Mouse (Mus musculus) limb, embryonic 12.5 days (tissue): ENCODE data around the gene 1700013G24Rik. TPM values are rescaled to one million over a fixed set of nuclear protein-coding genes. Genes with fewer than 3 reads are reported as not detected.

Source experiments
- ATAC-seq: fragments of 200-750 bp; cut with Nextera tagmentation; 2 replicates; pipeline ENCODE4 v1.8.0; 2017; ENCODE audit warnings: low read depth, moderate TSS enrichment; ENCODE audit not compliant: insufficient number of reproducible peaks, insufficient read depth, low FRiP score, low TSS enrichment
- H3K27ac ChIP-seq: fragments of 300-500 bp; sonication (generic); 2 replicates; pipeline ENCODE4 v1.5.1; 2016; ENCODE audit warnings: mild to moderate bottlenecking, moderate library complexity
- H3K27me3 ChIP-seq: fragments of 300-500 bp; sonication (generic); 2 replicates; pipeline ENCODE4 v1.6.1; 2016; ENCODE audit warnings: mild to moderate bottlenecking, moderate library complexity
- H3K36me3 ChIP-seq: fragments of 300-500 bp; sonication (generic); 2 replicates; pipeline ENCODE4 v1.6.1; 2016; ENCODE audit warnings: mild to moderate bottlenecking, moderate library complexity
- H3K4me1 ChIP-seq: fragments of 300-500 bp; sonication (generic); replicated peaks from 2 replicates; pipeline ENCODE4 v1.6.1; 2016
- H3K4me2 ChIP-seq: fragments of 300-500 bp; sonication (generic); 2 replicates; pipeline ENCODE4 v1.6.1; 2016; ENCODE audit warnings: mild to moderate bottlenecking, moderate library complexity
- H3K4me3 ChIP-seq: fragments of 300-500 bp; sonication (generic); replicated peaks from 2 replicates; pipeline ENCODE4 v1.5.1; 2016; ENCODE audit warnings: mild to moderate bottlenecking
- H3K9ac ChIP-seq: fragments of 300-500 bp; sonication (generic); replicated peaks from 2 replicates; pipeline ENCODE4 v1.6.1; 2016; ENCODE audit warnings: mild to moderate bottlenecking, moderate library complexity
- H3K9me3 ChIP-seq: fragments of 300-500 bp; sonication (generic); 2 replicates; pipeline ENCODE4 v1.6.1; 2016; ENCODE audit warnings: mild to moderate bottlenecking, moderate library complexity
- WGBS: fragments of 180-500 bp; shearing (Covaris S2); methylation state at CpG from one replicate; pipeline ENCODE4 v1.1.7; 2016; 5-methylcytosine and 5-hydroxymethylcytosine counted together
- polyA plus RNA-seq: library from polyadenylated mRNA; unstranded; fragments of >200 nt; fragmentation: Nextera tagmentation; extraction: Ambion mirVana; gene quantifications from 2 replicates; pipeline ENCODE4 v1.2.1, GENCODE M21; 2016

The 1700013G24Rik gene
- polyA plus RNA-seq, 1 experiment from 2014 or later: not detected

DNA sequence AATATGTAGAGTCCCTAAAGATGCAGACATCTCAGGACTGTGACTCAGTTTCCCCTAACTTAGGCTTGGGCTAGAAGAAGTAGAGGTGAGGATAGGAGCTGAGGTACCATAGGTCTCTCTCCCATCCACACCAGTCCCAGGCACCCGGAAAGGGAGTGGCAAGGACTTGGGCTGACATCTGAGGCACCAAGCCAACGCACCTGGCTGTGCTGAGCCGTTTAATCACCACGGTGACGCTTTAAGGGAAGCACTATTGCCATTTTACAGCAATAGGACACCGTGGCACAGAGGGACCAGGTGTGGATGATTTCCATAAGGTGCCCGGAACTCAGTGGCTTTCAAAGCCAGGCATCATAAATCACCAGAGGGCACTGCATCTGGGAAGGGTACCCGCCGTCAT is 5.2 kb downstream of the 1700013G24Rik start:
- no peaks in the 10 kb centered on the region for H3K4me1 ChIP-seq
- H3K4me2 ChIP-seq: no peak overlapping the region
- ATAC-seq: no peak
- 77% methylated on average over 9 of the region's 9 CpGs for WGBS
- no peak overlapping the region for H3K4me3 ChIP-seq
- no peaks in the 10 kb centered on the region for H3K27me3 ChIP-seq
- no peak overlapping the region for H3K9ac ChIP-seq
- H3K27ac ChIP-seq: no peak overlapping the region
- H3K9me3 ChIP-seq: peaks cover 3% of the 10 kb centered on the region; the same call in 1 of the 2 replicates
- H3K36me3 ChIP-seq: no peaks in the 10 kb centered on the region

DNA sequence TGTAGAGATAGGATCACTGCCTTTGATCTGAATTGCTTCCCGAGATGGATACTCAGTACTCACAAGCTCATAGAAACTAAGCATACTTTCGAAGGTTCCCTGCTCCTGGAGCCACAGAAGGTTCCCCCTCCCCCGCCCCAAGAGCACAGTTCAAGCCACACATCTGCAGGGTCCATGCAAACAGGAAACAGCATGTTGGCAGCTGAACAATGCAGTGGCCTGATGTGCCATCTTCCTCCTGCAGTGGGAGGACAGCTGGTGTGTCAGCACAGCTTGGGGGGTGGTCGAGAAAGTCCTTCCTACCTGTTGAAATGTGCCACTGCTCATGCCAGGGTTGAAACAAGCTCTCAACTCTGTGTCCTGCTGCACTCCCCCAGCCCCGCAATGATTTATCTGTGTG is 5.8 kb downstream of the 1700013G24Rik start:
- Histone ChIP-seq H3K4me2 (no peak overlapping the region), H3K27ac (no peak overlapping the region), H3K9ac (no peak overlapping the region), H3K4me1 (no peaks in the 10 kb centered on the region), H3K27me3 (no peaks in the 10 kb centered on the region), H3K4me3 (no peak overlapping the region), H3K36me3 (no peaks in the 10 kb centered on the region), H3K9me3 (peaks cover 3% of the 10 kb centered on the region; the same call in 1 of the 2 replicates)
- WGBS: 67% methylated on average over 5 of the region's 5 CpGs
- ATAC-seq: no peak

DNA sequence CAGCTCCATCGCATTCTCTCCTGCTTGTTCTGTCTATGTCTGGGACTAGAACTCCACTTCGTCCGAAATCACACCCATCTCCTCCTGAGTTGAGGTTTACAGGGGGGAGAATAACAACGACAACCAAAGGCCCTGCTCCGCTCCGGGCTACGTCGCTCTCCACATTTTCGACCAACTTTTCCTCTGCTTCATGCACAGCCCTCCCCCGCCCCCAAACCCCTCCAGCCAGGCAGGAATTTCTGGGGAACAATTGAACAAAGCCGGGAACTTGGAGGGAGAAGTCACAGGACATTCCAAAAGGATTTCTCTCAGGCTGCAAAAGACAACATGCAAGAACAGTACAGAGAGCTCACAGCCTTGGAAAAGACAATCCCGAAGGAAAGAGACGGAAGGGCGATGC is 7.6 kb downstream of the 1700013G24Rik start:
- no peak overlapping the region for H3K4me3 ChIP-seq
- no peak overlapping the region for H3K27ac ChIP-seq
- no peaks in the 10 kb centered on the region for H3K36me3 ChIP-seq
- no peak for ATAC-seq
- no peaks in the 10 kb centered on the region for H3K27me3 ChIP-seq
- WGBS: 82% methylated on average over 14 of the region's 14 CpGs
- H3K9me3 ChIP-seq: peaks cover 3% of the 10 kb centered on the region; the same call in 1 of the 2 replicates
- no peak overlapping the region for H3K9ac ChIP-seq
- H3K4me1 ChIP-seq: peaks cover 7% of the 10 kb centered on the region; the same call in 1 of the 2 replicates
- H3K4me2 ChIP-seq: no peak overlapping the region

DNA sequence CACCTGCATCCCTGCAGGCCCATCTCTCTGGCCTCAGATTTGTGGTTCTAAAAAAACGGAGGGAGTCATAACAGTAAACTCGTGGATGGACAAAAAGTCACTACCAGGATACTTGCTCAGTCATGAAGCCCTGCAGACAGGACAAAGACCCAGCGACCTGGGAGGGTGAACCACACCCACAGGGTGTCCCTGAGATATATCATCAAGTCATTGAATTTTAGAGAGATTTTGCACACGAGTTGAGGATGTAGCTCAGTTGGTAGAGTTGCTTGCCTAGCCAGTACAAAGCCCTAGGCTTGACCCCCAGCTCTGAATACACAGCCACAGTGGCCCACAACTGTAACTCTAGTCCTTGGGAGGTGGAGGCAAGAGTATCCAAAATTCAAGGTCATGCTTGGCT is 8.1 kb downstream of the 1700013G24Rik start:
- peaks cover 3% of the 10 kb centered on the region; the same call in 1 of the 2 replicates for H3K9me3 ChIP-seq
- H3K4me2 ChIP-seq: no peak overlapping the region
- no peaks in the 10 kb centered on the region for H3K36me3 ChIP-seq
- peaks cover 7% of the 10 kb centered on the region; the same call in 1 of the 2 replicates for H3K4me1 ChIP-seq
- H3K27ac ChIP-seq: 0 out of 2 replicates have a peak overlapping the region, but pooled peaks have one; percentile 7
- 81% methylated on average over 4 of the region's 4 CpGs for WGBS
- H3K9ac ChIP-seq: no peak overlapping the region
- no peak for ATAC-seq
- no peaks in the 10 kb centered on the region for H3K27me3 ChIP-seq
- no peak overlapping the region for H3K4me3 ChIP-seq

DNA sequence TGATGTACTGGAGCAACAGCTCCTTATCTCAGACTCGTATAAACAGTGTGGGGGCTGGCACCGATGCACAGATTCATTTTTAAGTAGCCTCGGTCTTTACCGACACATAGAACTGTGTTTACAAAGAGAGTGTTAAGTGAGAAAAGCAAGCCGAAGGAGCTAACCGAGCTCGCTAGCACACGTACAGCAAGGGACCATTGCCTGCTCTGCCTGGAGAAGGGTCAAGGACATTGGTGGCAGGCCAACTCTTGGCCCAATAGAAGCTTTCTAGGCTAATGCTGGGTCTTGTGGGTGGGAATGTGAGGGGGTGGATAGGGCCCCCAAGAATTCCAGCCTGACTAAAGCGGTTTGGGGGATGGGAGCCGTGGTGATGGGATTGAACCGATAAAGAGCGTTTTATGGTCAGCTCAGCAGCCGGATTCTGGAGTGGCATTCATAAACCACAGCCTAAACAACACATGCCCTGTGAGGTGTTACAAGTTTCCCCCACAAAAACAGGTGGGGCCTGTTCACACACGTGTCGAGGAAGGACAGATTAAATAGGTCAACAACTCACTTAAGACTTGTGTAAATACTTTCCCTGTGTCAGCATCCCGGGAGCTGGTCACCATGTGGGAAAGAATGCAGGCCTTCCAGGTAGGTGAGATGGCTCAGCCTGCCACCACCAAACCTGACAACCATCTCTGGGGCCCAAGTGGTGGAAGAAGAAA is 9.1 kb downstream of the 1700013G24Rik start:
- 63% methylated on average over 16 of the region's 16 CpGs for WGBS
- H3K27ac ChIP-seq: no peak overlapping the region; the same call in 1 of the 2 replicates
- no peaks in the 10 kb centered on the region for H3K27me3 ChIP-seq
- H3K4me1 ChIP-seq: peaks cover 7% of the 10 kb centered on the region; the same call in 1 of the 2 replicates
- no peak overlapping the region for H3K4me3 ChIP-seq
- no peaks in the 10 kb centered on the region for H3K36me3 ChIP-seq
- H3K9me3 ChIP-seq: peaks cover 3% of the 10 kb centered on the region; the same call in 1 of the 2 replicates
- no peak overlapping the region for H3K9ac ChIP-seq
- no peak for ATAC-seq
- H3K4me2 ChIP-seq: no peak overlapping the region

DNA sequence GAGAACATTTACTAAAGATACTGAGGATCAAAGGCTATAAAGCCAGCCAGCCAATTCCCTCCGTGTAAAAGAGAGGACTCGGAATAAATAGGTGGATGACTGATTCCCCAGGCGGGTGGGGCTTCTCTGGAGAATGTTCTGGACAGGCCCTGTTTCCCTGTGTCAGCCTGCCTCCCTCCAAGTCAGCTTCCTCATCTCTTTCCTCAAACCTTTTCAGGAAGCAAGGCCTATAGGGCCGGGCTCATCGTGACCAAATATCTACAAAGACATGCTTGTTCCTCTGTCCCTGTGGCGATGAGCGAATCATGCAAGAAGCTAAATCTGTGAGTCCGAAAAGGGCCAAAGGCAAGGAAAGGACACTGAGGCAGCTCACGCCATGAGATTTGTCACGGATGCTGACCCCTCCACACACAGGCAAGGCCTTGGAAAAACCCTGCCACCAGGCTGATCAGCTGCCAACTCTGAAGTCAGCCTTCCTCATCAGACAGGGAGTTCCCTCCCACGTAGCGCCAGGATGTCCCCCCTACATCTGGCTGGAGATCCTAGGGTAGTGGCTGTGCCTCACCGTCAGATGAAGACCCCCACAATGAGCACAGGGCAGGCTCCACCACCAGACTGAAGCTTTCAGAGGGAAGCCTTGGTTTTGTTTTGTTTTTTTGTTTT is 12.2 kb downstream of the 1700013G24Rik start:
- Histone ChIP-seq H3K9ac (no peak overlapping the region), H3K4me3 (no peak overlapping the region), H3K27ac (no peak overlapping the region), H3K4me1 (peaks cover 30% of the 10 kb centered on the region), H3K9me3 (peaks cover 3% of the 10 kb centered on the region; the same call in 1 of the 2 replicates), H3K4me2 (no peak overlapping the region), H3K36me3 (no peaks in the 10 kb centered on the region), H3K27me3 (no peaks in the 10 kb centered on the region)
- WGBS: 72% methylated on average over 13 of the region's 13 CpGs
- ATAC-seq: no peak

DNA sequence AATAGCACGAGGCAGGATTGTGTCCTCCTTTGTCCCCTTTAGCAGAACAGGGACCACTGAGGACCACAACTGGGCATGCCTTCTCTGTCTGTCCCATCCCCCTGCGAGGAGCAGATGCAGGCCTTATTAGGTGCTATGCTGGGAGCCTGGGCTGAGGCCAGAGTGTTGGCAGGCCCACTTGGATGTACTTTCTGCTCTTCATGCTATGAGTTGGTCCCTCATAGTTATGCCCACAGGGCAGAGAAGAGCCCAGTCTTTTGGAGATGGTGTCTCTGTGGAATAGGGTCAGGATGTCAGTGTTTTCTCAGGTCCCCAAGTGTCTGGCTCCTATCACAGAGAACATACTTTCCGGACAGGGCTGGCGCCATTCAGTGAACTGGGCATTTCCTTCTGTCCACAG is 13.9 kb downstream of the 1700013G24Rik start:
- Histone ChIP-seq H3K4me2 (no peak overlapping the region), H3K9ac (no peak overlapping the region), H3K27me3 (no peaks in the 10 kb centered on the region), H3K9me3 (no peaks in the 10 kb centered on the region), H3K36me3 (no peaks in the 10 kb centered on the region), H3K27ac (no peak overlapping the region), H3K4me3 (no peak overlapping the region), H3K4me1 (peaks cover 43% of the 10 kb centered on the region)
- ATAC-seq: no peak
- WGBS: 87% methylated on average over 4 of the region's 4 CpGs

DNA sequence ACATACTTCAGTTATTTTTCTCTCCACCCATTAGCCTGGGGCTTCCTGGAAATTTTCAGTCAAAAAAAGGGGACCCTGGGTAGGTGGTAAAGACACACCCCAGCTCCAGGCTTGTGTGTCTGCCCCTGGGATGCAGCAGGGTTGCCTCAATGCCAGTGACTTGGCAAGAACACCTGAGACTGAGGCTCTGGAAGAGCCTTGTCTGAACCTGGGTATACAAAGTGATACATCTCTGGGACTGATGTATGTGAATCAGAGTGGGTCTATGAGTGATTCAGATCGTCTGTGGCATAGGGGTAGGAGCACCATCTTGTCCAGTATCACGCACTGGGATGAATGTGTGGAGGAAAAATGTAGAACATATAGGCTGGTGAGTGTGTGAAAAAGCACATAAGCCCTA is 14.4 kb downstream of the 1700013G24Rik start:
- Histone ChIP-seq H3K36me3 (no peaks in the 10 kb centered on the region), H3K4me2 (no peak overlapping the region), H3K4me1 (peaks cover 43% of the 10 kb centered on the region), H3K27ac (peak overlapping the region; percentile 82; the same call in 1 of the 2 replicates), H3K4me3 (no peak overlapping the region), H3K9ac (no peak overlapping the region), H3K27me3 (no peaks in the 10 kb centered on the region), H3K9me3 (no peaks in the 10 kb centered on the region)
- WGBS: 91% methylated on average over 2 of the region's 2 CpGs
- ATAC-seq: no peak

DNA sequence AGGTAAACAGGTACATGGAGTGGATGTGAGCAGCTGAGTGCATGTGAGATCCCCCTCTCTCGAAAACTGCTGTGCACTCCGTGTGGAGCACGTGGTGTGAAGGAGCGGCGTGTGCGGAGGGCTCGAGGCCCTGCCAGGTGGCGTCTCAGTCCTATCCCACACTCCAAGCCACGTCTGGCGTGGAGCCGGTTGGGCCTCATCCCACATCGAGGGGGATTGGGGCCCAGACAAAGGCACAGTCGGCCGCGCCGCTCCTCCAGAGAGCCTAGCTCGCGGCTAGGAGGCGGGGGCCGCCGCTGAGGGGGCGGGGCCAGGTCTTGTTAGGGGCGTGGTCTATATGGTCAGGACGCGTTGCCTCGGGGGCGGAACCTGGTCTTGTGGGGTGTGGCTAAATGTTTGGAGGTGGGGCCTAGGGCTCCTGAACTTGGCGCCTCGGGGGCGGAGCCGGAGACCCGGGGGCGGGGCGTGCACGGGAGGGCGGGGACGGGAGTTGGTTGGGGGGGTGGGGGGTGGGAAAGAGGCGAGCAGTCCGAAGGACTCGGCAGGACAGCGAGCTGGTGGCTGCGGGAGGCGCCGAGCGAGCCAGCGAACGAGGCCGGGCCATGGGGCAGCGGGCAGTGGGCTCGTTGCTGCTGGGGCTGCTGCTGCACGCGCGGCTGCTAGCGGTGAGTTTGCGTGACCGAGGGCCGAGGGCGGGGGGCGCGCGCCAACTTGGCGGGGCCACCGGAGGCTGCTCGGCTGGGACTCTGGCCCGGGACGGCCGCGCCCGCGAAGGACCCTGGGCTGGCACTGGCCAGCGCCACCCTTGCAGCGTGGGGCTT is 15.4 kb downstream of the 1700013G24Rik start, which contains the start of gene Hspg2:
Gene Hspg2 (plus strand): TSS at position 510 of the 821 bp plus-strand sequence.
- peak within 1 kb of the TSS; percentile 78 for H3K4me3 ChIP-seq
- ATAC-seq: peak; percentile 88
- H3K36me3 ChIP-seq: no peaks in the 10 kb centered on the region
- WGBS: 1% methylated on average over 65 of the region's 72 CpGs
- H3K27ac ChIP-seq: peak within 1 kb of the TSS; percentile 82
- no peaks in the 10 kb centered on the region for H3K9me3 ChIP-seq
- peak within 1 kb of the TSS; percentile 86 for H3K4me2 ChIP-seq
- peaks cover 52% of the 10 kb centered on the region for H3K4me1 ChIP-seq
- H3K9ac ChIP-seq: peak within 1 kb of the TSS; percentile 88
- H3K27me3 ChIP-seq: no peaks in the 10 kb centered on the region

DNA sequence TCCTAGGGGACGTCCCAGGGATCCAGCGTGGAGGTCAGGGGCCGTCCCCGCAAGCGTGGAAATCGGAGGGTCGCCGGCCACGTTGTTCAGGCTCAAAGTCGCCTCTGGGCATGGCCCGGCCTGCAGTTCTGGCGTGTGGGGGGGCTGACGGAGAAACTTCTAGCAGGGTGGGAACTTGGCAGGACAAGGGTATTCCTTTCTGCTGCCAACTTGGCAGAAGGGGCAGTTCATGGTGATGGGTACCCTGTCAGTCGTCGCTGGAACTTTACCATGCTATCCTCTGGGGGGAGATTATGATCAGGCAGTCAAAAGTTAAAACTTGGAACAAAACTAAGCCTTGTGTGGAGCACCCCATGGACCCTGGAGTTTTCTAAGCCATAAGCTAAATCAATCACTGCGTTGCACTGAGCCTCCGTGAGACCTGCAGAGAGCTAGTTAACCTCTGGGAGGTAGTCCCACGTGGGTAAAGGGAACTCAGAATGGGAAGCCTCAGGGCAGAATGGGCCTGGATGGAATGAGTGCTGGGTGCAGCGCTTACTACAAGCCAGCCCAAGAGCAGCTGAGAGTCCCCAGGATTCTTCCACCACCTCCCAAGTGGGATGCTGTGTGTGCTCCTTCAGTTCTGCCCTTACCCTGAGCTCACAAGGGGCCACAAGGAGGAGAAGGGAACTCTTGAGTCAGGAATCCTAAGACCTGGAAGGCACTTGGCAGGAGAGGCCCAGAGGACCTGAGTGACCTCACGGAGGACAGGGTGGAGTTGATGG is 16.2 kb downstream of the 1700013G24Rik start:
- Histone ChIP-seq H3K27ac (peak overlapping the region; percentile 77), H3K4me3 (peak overlapping the region; percentile 78), H3K27me3 (no peaks in the 10 kb centered on the region), H3K4me1 (peaks cover 60% of the 10 kb centered on the region), H3K4me2 (peak overlapping the region; percentile 86), H3K36me3 (no peaks in the 10 kb centered on the region), H3K9ac (peak overlapping the region; percentile 88), H3K9me3 (no peaks in the 10 kb centered on the region)
- ATAC-seq: no peak
- 3% methylated on average over 20 of the region's 20 CpGs for WGBS
